Mouse (Mus musculus): ENCODE measurements around the gene Acsl5. TPM values are rescaled to one million over a fixed set of nuclear protein-coding genes. Genes with fewer than 3 reads are reported as not detected.

Acsl5 gene
- polyA plus RNA-seq, 1 experiment from 2014 or later: 20.3 TPM

DNA sequence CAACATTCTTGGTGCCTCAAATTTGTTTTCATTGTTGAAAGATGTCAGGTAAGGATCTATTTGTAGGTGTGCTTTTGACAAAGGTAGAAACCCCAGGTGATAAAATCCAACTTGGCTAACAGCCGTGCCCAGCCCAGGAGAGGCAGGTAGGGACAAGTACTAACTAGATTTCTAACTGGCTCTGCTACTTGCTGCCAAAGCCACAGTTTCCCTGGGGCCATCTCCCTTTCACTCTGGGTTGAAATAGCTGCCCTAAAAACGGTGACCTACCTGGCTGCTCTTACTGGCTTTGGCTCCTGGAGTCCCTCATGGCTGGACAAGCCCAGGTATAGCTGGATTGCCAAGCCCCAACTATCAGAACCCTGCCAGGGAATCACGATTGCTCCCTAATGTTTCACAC lies 15.0 kb downstream of the Acsl5 start:
- Histone ChIP-seq H3K9ac (no peak overlapping the region), H3K4me3 (no peak overlapping the region), H3K27ac (no peak overlapping the region), H3K36me3 (no peaks in the 10 kb centered on the region), H3K4me2 (replicated peaks) (no peak overlapping the region), H3K9me3 (no peaks in the 10 kb centered on the region), H3K4me1 (no peaks in the 10 kb centered on the region), H3K27me3 (replicated peaks) (no peaks in the 10 kb centered on the region)
- no peak for ATAC-seq (ENCODE audit: low FRiP score, low read depth)
- WGBS: 81% methylated on average over 3 of the region's 3 CpGs

DNA sequence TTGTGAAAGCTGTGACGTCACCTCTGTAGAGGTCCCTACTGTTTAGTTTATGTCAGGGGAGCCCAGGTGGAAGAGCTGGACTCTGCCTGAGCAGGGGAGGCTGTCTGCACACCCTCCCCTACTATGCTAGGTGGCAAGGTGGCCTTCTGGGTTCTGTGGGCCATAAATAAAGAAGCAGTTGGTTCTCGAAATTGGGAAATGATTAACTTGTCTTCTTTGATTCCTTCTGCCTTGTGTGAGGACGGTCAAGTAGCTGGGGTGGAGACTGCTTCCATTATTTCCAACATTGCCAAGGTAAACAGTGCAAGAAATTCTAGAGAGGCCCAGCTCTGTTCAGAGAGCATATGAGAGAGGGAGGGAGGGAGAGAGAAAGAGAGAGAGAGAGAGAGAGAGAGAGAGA lies 16.4 kb downstream of the Acsl5 start:
- no peaks in the 10 kb centered on the region for H3K9me3 ChIP-seq
- no peak for ATAC-seq (ENCODE audit: low FRiP score, low read depth)
- no peak overlapping the region for H3K4me3 ChIP-seq
- no peaks in the 10 kb centered on the region for H3K27me3 ChIP-seq (replicated peaks)
- WGBS: 62% methylated on average over 3 of the region's 3 CpGs
- no peak overlapping the region for H3K27ac ChIP-seq
- H3K4me1 ChIP-seq: no peaks in the 10 kb centered on the region
- no peak overlapping the region for H3K4me2 ChIP-seq (replicated peaks)
- no peak overlapping the region for H3K9ac ChIP-seq
- H3K36me3 ChIP-seq: no peaks in the 10 kb centered on the region

DNA sequence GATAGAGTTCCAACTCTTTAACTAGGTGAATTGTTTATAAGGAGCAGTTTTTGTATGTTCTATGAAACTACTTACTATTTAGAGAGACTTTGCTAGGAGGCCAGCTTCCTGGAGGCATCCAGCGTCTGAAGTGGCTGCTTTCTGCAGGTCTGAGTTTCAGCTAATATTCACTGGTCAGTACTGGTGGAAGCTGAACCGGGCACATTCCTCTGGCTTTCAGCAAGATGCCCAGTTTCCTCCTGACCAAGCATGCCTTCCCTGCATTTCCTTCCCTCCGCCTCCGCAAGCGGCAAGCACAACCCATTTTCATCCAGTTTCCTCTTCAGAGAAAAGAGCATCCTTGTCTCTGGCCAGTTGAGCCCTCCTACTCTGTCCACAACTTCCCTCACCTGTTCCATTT lies 17.3 kb downstream of the Acsl5 start:
- no peaks in the 10 kb centered on the region for H3K27me3 ChIP-seq (replicated peaks)
- no peak overlapping the region for H3K9ac ChIP-seq
- H3K9me3 ChIP-seq: no peaks in the 10 kb centered on the region
- H3K4me1 ChIP-seq: no peaks in the 10 kb centered on the region
- no peak overlapping the region for H3K4me3 ChIP-seq
- no peak for ATAC-seq (ENCODE audit: low FRiP score, low read depth)
- H3K36me3 ChIP-seq: no peaks in the 10 kb centered on the region
- no peak overlapping the region for H3K4me2 ChIP-seq (replicated peaks)
- H3K27ac ChIP-seq: no peak overlapping the region
- WGBS: 90% methylated on average over 5 of the region's 5 CpGs

DNA sequence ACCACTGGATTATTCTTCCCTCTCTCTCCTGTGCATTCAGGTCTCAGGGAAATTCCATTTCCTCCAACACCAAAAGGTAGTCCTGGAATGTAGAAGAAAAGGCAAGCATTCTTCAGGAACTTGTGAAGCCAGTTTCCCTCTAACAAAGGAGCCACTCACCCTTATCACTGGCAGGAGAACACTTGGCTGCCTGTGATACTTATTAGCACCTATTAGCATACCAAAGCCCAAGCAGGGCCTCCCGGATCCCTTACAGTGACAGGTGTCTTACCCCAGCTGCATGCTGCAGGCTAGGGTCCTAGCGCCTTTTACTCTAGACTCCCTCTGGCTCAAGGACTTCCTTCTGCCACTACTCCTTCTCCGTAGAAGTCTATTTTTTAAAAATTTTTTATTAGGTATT lies 19.7 kb downstream of the Acsl5 start:
- ATAC-seq (ENCODE audit: low FRiP score, low read depth): no peak
- Histone ChIP-seq H3K27ac (no peak overlapping the region), H3K9me3 (no peaks in the 10 kb centered on the region), H3K36me3 (no peaks in the 10 kb centered on the region), H3K4me3 (no peak overlapping the region), H3K4me1 (no peaks in the 10 kb centered on the region), H3K27me3 (replicated peaks) (no peaks in the 10 kb centered on the region), H3K4me2 (replicated peaks) (no peak overlapping the region), H3K9ac (no peak overlapping the region)
- WGBS: 37% methylated on average over 3 of the region's 3 CpGs

DNA sequence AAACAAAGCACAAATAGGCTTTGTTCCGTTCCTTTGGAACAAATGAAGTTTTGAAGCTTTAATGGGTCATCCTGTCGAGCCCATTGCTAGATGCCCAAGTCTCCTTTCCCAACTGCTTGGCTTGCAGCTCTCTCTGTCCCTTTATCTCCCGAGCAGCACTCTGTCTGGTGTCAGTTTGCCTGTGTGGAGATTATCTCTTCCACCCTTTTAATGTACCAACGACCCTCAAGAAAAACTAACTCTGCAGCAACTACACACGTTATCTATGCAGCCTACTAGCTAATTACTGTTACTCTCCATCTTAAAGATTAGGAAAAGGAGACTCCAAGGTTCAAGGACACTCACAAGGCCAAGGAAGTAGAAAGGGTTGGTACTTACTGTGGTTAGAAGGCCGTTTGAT lies 21.6 kb downstream of the Acsl5 start:
- no peak for ATAC-seq (ENCODE audit: low FRiP score, low read depth)
- H3K9me3 ChIP-seq: no peaks in the 10 kb centered on the region
- H3K9ac ChIP-seq: no peak overlapping the region
- H3K36me3 ChIP-seq: no peaks in the 10 kb centered on the region
- H3K4me3 ChIP-seq: no peak overlapping the region
- 81% methylated on average over 6 of the region's 6 CpGs for WGBS
- H3K27me3 ChIP-seq (replicated peaks): no peaks in the 10 kb centered on the region
- no peak overlapping the region for H3K4me2 ChIP-seq (replicated peaks)
- no peaks in the 10 kb centered on the region for H3K4me1 ChIP-seq
- no peak overlapping the region for H3K27ac ChIP-seq

DNA sequence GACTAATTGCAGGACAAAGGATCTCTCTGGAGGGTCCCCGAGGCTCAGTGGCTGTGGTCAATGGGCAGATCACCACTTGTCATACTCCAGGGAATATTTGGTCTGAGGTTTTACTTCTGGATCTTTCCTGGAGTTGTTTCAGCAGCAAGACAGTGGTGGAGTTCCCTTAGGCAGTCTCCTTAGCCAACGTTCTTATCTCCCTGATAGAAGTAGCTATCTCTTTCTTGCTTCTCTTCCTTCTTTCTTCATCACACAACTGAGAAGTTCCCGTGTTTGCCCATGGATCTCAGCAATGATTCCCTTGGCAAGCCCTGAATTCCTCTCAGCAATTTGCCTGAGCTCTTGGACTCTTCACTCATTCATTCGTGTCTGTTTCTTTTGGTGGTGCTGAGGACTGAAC lies 24.4 kb downstream of the Acsl5 start:
- Histone ChIP-seq H3K9ac (no peak overlapping the region), H3K9me3 (no peaks in the 10 kb centered on the region), H3K4me1 (no peaks in the 10 kb centered on the region), H3K27me3 (replicated peaks) (no peaks in the 10 kb centered on the region), H3K4me3 (no peak overlapping the region), H3K4me2 (replicated peaks) (no peak overlapping the region), H3K36me3 (no peaks in the 10 kb centered on the region), H3K27ac (no peak overlapping the region)
- no peak for ATAC-seq (ENCODE audit: low FRiP score, low read depth)
- WGBS: 88% methylated on average over 4 of the region's 4 CpGs

DNA sequence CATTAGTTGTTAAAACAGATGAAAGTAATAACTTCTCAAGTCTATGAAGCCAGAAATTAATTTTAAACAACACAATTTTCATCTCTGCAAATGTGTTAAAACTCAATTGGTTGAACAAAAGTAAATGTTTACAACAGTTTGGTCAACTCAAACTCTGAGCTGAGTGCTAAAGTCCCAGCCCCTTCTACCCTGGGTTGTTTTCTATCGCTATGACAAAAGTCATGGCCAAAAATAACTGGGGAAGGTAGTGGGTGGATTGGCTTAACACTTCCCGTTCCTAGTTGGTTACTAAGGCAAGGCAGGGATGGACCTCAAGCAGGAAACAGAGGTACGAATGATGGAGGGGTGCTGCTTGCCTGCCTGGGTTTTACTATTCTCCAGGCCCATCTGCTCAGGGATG lies 25.0 kb downstream of the Acsl5 start:
- no peaks in the 10 kb centered on the region for H3K36me3 ChIP-seq
- no peaks in the 10 kb centered on the region for H3K9me3 ChIP-seq
- WGBS: 95% methylated on average over 3 of the region's 3 CpGs
- H3K27me3 ChIP-seq (replicated peaks): no peaks in the 10 kb centered on the region
- no peak overlapping the region for H3K4me3 ChIP-seq
- no peak overlapping the region for H3K27ac ChIP-seq
- no peak for ATAC-seq (ENCODE audit: low FRiP score, low read depth)
- no peaks in the 10 kb centered on the region for H3K4me1 ChIP-seq
- H3K9ac ChIP-seq: no peak overlapping the region
- no peak overlapping the region for H3K4me2 ChIP-seq (replicated peaks)

DNA sequence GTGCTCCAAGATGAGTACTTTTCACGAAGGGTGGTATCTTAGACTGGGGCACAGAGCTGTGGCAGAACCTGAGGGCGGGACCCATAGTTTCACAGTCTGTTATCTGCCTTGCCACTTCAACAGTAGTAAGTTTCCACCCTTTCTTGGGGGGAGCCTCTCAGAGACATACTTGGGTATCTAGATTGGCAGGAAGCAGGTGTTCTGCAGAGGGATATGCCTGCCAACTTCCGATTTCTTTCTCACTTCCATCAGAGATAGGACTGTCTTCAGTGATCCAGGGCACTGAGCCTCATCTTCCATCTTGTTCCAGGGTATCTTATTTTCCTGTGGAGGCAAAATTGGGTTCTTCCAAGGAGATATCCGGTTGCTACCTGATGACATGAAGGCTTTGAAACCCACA lies 32.4 kb downstream of the Acsl5 start:
- Histone ChIP-seq H3K4me3 (no peak overlapping the region), H3K36me3 (peaks cover 12% of the 10 kb centered on the region), H3K4me2 (replicated peaks) (no peak overlapping the region), H3K9me3 (no peaks in the 10 kb centered on the region), H3K27ac (no peak overlapping the region), H3K4me1 (no peaks in the 10 kb centered on the region), H3K9ac (no peak overlapping the region), H3K27me3 (replicated peaks) (no peaks in the 10 kb centered on the region)
- WGBS: 88% methylated on average over 4 of the region's 4 CpGs
- no peak for ATAC-seq (ENCODE audit: low FRiP score, low read depth)

DNA sequence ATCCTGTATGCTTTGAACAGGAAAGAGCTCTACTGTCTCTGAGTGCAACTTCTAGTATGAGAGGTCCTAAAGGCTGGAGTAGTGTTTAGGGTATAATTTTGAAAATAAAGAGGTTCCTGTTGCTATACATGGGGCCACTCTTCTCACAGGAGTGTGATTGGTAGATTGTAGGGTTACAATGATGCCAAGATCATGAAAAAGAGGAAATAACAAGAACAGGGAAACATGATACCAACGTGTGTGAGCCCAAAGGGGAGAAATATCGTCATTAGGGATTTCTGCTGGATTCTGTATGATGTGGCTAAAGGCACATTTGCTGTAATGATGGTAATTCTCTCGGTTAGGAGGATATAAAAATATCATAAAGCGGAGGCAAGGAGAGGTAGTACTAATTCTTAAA lies 34.3 kb downstream of the Acsl5 start:
- WGBS: 91% methylated on average over 4 of the region's 4 CpGs

DNA sequence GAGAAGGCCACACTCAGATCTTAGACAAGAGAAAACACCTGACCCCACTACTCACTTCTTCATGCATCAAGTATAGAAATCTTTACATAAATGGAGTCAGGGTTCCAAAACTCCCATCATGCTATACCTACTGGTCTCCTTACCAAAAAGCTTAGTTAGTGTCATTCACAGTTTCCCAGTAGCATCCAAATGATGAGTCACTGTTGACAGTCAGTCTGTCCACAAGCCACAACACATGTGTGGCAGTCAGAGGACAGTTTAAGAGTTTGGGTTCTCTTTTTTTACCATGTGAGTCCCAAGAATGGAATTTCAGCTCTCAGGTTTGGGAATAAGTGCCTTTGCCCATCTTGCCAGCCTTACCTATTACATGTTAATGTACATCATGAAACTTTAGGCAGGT lies 37.2 kb downstream of the Acsl5 start:
- Histone ChIP-seq H3K4me2 (replicated peaks) (no peak overlapping the region), H3K27ac (no peak overlapping the region), H3K27me3 (replicated peaks) (no peaks in the 10 kb centered on the region), H3K4me3 (no peak overlapping the region), H3K9me3 (no peaks in the 10 kb centered on the region), H3K36me3 (peaks cover 13% of the 10 kb centered on the region), H3K4me1 (no peaks in the 10 kb centered on the region), H3K9ac (no peak overlapping the region)
- no peak for ATAC-seq (ENCODE audit: low FRiP score, low read depth)

More for the DNA sequence above, 34.3 kb downstream of the Acsl5 start:
- ATAC-seq (ENCODE audit: low FRiP score, low read depth): no peak
- H3K27ac ChIP-seq: no peak overlapping the region
- H3K4me3 ChIP-seq: no peak overlapping the region
- peaks cover 13% of the 10 kb centered on the region for H3K36me3 ChIP-seq
- no peaks in the 10 kb centered on the region for H3K4me1 ChIP-seq
- no peaks in the 10 kb centered on the region for H3K27me3 ChIP-seq (replicated peaks)
- no peak overlapping the region for H3K9ac ChIP-seq
- H3K4me2 ChIP-seq (replicated peaks): no peak overlapping the region
- no peaks in the 10 kb centered on the region for H3K9me3 ChIP-seq

DNA sequence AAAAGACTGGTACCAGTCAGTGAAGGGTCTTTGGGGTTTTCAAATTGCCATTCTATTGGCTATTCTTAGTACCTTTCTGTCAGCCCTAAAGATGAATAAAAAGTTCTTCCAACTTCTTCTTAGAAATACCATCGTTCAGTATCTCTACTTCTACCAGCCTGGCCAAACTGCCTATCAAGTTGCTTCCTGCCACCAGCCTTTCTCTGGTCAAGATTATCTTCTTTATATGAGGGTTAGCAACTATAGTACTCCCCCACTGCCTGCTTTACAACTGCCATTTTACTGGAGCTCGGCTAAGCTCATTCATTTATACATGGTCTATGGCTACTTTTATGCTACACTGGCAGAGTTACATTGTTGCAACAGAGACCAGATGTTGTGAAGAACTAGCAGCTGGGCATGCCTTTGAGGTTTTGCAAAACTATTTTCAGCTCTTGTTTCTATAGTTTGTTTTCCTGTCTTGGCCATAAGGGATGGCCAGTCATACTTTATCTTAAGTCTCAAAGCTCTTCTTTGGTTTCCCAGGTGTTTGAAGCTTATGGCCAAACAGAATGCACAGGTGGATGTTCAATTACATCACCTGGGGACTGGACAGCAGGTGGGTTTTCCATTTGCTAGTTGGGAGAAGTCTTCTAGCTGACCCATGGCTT lies 39.0 kb downstream of the Acsl5 start:
- no peak overlapping the region for H3K9ac ChIP-seq
- H3K4me1 ChIP-seq: no peaks in the 10 kb centered on the region
- ATAC-seq (ENCODE audit: low FRiP score, low read depth): no peak
- no peak overlapping the region for H3K4me2 ChIP-seq (replicated peaks)
- no peak overlapping the region for H3K27ac ChIP-seq
- peaks cover 21% of the 10 kb centered on the region for H3K36me3 ChIP-seq
- WGBS: 88% methylated on average over 2 of the region's 2 CpGs
- H3K27me3 ChIP-seq (replicated peaks): no peaks in the 10 kb centered on the region
- H3K9me3 ChIP-seq: no peaks in the 10 kb centered on the region
- H3K4me3 ChIP-seq: no peak overlapping the region

DNA sequence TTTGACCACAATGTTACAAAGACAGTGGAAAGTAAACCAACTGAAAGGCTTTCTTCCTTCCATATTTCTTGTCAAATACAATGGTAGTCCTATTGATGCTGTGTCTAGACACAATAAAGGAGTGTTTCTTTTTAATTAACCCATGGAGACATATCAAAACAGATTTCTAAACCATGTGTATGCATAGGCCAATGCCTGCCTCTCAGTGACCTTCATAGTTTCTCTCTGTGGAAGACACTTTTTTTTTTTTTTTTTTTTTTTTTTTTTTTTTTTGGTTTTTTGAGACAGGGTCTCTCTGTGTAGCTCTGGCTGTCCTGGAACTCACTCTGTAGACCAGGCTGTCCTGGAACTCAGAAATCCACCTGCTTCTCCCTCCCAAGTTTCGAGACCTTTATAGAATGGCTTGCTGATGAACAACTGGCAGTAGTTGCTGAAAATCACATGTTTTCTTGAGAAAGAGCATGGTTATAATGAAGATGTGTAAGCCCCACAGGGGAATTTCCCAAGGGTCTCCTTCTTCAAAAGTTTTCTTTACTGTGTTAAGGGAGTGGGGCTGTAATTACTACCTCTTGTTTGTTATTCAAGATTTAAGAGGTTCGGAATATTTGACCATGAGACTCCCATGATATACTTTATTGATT lies 40.6 kb downstream of the Acsl5 start:
- no peak overlapping the region for H3K4me3 ChIP-seq
- no peak overlapping the region for H3K27ac ChIP-seq
- no peaks in the 10 kb centered on the region for H3K27me3 ChIP-seq (replicated peaks)
- H3K4me1 ChIP-seq: no peaks in the 10 kb centered on the region
- H3K36me3 ChIP-seq: peaks cover 32% of the 10 kb centered on the region
- no peaks in the 10 kb centered on the region for H3K9me3 ChIP-seq
- H3K4me2 ChIP-seq (replicated peaks): no peak overlapping the region
- no peak for ATAC-seq (ENCODE audit: low FRiP score, low read depth)
- H3K9ac ChIP-seq: no peak overlapping the region
- WGBS: 88% methylated on average over 2 of the region's 2 CpGs

DNA sequence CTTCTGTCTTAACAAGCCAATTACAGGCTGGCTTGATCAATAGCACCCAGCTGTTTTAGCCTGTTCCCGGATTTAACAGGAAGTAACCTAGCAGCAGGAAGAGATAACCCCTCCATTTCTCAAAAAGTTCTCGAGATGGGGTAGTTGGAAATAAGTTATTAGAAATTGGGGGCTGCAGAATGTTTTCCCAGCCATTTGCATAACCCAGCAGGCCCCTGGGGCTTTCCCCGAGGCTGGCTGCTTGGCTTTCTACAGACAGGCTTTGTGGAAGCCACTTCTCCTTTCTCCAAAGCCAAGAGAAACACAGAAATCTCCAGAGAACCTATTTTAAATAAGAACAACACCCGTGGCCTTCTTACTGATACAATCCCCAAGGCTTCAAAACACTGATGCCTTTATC lies 41.4 kb downstream of the Acsl5 start:
- Histone ChIP-seq H3K9me3 (no peaks in the 10 kb centered on the region), H3K4me2 (replicated peaks) (no peak overlapping the region), H3K27me3 (replicated peaks) (no peaks in the 10 kb centered on the region), H3K4me3 (no peak overlapping the region), H3K9ac (no peak overlapping the region), H3K36me3 (peaks cover 34% of the 10 kb centered on the region), H3K27ac (no peak overlapping the region), H3K4me1 (no peaks in the 10 kb centered on the region)
- ATAC-seq (ENCODE audit: low FRiP score, low read depth): no peak
- 35% methylated on average over 4 of the region's 4 CpGs for WGBS
